ENCODE assay signal across 26 mouse cellular contexts in genomic region chr13:99259502-99260174, GRCm38 (mm10).
DNase-seq lines count a peak whose midpoint lies in the region; ATAC-seq and TF ChIP-seq lines count a peak whose summit lies in the region.
"Had no signal": no experiment of that assay in that cellular context is flagged by ENCODE, and none has a peak within 500 bp of the region (broad histone marks: within the 10 kb centered on the region; RNA-seq: fewer than 3 reads in every experiment).

No protein-coding gene starts in this region.

- DNase-seq in cerebellum, postnatal 10 days: peak; percentile 21 to 33
- no peak for DNase-seq in cerebellum, postnatal 36 days
- DNase-seq in liver, postnatal 0 days: no peak
- no peak for DNase-seq in natural killer cell, adult 2 months (ENCODE audit: low spot score in 2 of 2)
- DNase-seq: adrenal gland, postnatal 25 days; cerebellum, adult 11 months; heart, postnatal 10 days; lung, adult 18-20 months; right cerebral cortex, postnatal 14 days; spleen, adult 18-20 months; thymus, postnatal 14 days had no signal

- H3K79me2 ChIP-seq in myocyte (ENCODE audit: control insufficient read depth, insufficient read depth): no peaks in the 10 kb centered on the region

- H3K9me3 ChIP-seq in kidney, embryonic 14.5 days (ENCODE audit: control insufficient read depth, low read length): no peaks in the 10 kb centered on the region
- H3K9me3 ChIP-seq in kidney, embryonic 15.5 days (replicated peaks): no peaks in the 10 kb centered on the region
- no peaks in the 10 kb centered on the region for H3K9me3 ChIP-seq in embryonic facial prominence, embryonic 15.5 days (replicated peaks)
- H3K9me3 ChIP-seq in liver, postnatal 0 days (ENCODE audit: low read length): no peaks in the 10 kb centered on the region
- H3K9me3 ChIP-seq: embryonic facial prominence, embryonic 13.5 days; forebrain, embryonic 15.5 days; heart, embryonic 12.5 days; hindbrain, embryonic 12.5 days; midbrain, embryonic 15.5 days; neural tube, embryonic 15.5 days had no signal

- no peak overlapping the region for H3K4me2 ChIP-seq in kidney, embryonic 14.5 days (replicated peaks; ENCODE audit: low read depth, low read length)
- no peak overlapping the region for H3K4me2 ChIP-seq in kidney, embryonic 15.5 days
- H3K4me2 ChIP-seq in embryonic facial prominence, embryonic 15.5 days (replicated peaks): no peak overlapping the region
- H3K4me2 ChIP-seq in myocyte (ENCODE audit: low read depth): peak overlapping the region; percentile 74
- H3K4me2 ChIP-seq in liver, postnatal 0 days (ENCODE audit: low read depth, low read length): no peak overlapping the region
- H3K4me2 ChIP-seq: embryonic facial prominence, embryonic 13.5 days; forebrain, embryonic 15.5 days; heart, embryonic 12.5 days; hindbrain, embryonic 12.5 days; liver, embryonic 11.5 days; midbrain, embryonic 15.5 days; neural tube, embryonic 15.5 days had no signal

- no peak overlapping the region for H3K27ac ChIP-seq in kidney, embryonic 14.5 days (ENCODE audit: low read depth, low read length)
- H3K27ac ChIP-seq in kidney, embryonic 15.5 days: no peak overlapping the region
- peak overlapping the region; percentile 18; the same call in 1 of the 2 replicates for H3K27ac ChIP-seq in embryonic facial prominence, embryonic 15.5 days (replicated peaks)
- no peak overlapping the region for H3K27ac ChIP-seq in liver, postnatal 0 days (ENCODE audit: low read depth)
- H3K27ac ChIP-seq: embryonic facial prominence, embryonic 13.5 days; forebrain, embryonic 15.5 days; hindbrain, embryonic 12.5 days; left cerebral cortex, adult 2 months; midbrain, embryonic 15.5 days; neural tube, embryonic 15.5 days had no signal

- no peak overlapping the region for H3K9ac ChIP-seq in kidney, embryonic 14.5 days (ENCODE audit: low read depth, low read length)
- no peak overlapping the region for H3K9ac ChIP-seq in kidney, embryonic 15.5 days
- no peak overlapping the region for H3K9ac ChIP-seq in embryonic facial prominence, embryonic 15.5 days
- H3K9ac ChIP-seq in liver, postnatal 0 days (replicated peaks): no peak overlapping the region
- H3K9ac ChIP-seq: embryonic facial prominence, embryonic 13.5 days; forebrain, embryonic 15.5 days; heart, embryonic 12.5 days; hindbrain, embryonic 12.5 days; midbrain, embryonic 15.5 days; neural tube, embryonic 15.5 days had no signal

- H3K4me1 ChIP-seq in kidney, embryonic 14.5 days (ENCODE audit: control insufficient read depth, insufficient read depth, low read length): no peaks in the 10 kb centered on the region
- peaks cover 15% of the 10 kb centered on the region for H3K4me1 ChIP-seq in kidney, embryonic 15.5 days
- H3K4me1 ChIP-seq in embryonic facial prominence, embryonic 15.5 days: no peaks in the 10 kb centered on the region
- no peaks in the 10 kb centered on the region for H3K4me1 ChIP-seq in liver, postnatal 0 days (ENCODE audit: insufficient read depth)
- H3K4me1 ChIP-seq: embryonic facial prominence, embryonic 13.5 days; forebrain, embryonic 15.5 days; hindbrain, embryonic 12.5 days; midbrain, embryonic 15.5 days had no signal

- H3K27me3 ChIP-seq in kidney, embryonic 14.5 days (ENCODE audit: control insufficient read depth, insufficient read depth, low read length): no peaks in the 10 kb centered on the region
- H3K27me3 ChIP-seq in kidney, embryonic 15.5 days: no peaks in the 10 kb centered on the region
- no peaks in the 10 kb centered on the region for H3K27me3 ChIP-seq in embryonic facial prominence, embryonic 15.5 days
- no peaks in the 10 kb centered on the region for H3K27me3 ChIP-seq in myocyte (ENCODE audit: control insufficient read depth, insufficient read depth, insufficient read length)
- H3K27me3 ChIP-seq in liver, postnatal 0 days (ENCODE audit: insufficient read depth, low read length): no peaks in the 10 kb centered on the region
- H3K27me3 ChIP-seq: embryonic facial prominence, embryonic 13.5 days; forebrain, embryonic 15.5 days; heart, embryonic 12.5 days; hindbrain, embryonic 12.5 days; midbrain, embryonic 15.5 days; neural tube, embryonic 15.5 days had no signal

- no peak for TF ChIP-seq CTCF in liver, postnatal 0 days (IDR thresholded peaks at IDR 0.05; ENCODE audit: low read depth)

- no peak for TF ChIP-seq EP300 in liver, postnatal 0 days (IDR thresholded peaks at IDR 0.05; ENCODE audit: low read depth)

- no peak overlapping the region for H3K4me3 ChIP-seq in kidney, embryonic 14.5 days (ENCODE audit: low read length)
- no peak overlapping the region for H3K4me3 ChIP-seq in kidney, embryonic 15.5 days (replicated peaks)
- H3K4me3 ChIP-seq in embryonic facial prominence, embryonic 15.5 days (replicated peaks): no peak overlapping the region
- no peak overlapping the region for H3K4me3 ChIP-seq in myocyte
- no peak overlapping the region for H3K4me3 ChIP-seq in liver, postnatal 0 days (ENCODE audit: low read depth, low read length)
- H3K4me3 ChIP-seq: embryonic facial prominence, embryonic 13.5 days; forebrain, embryonic 15.5 days; heart, embryonic 12.5 days; hindbrain, embryonic 12.5 days; left cerebral cortex, adult 2 months; megakaryocyte, embryonic 14.5 days; midbrain, embryonic 15.5 days; neural tube, embryonic 15.5 days had no signal

- H3ac ChIP-seq in myocyte (ENCODE audit: control insufficient read depth, insufficient read length): no peak overlapping the region

- TF ChIP-seq POLR2A in myocyte (IDR thresholded peaks at IDR 0.05; ENCODE audit: insufficient read length, low read depth): no peak

- H3K36me3 ChIP-seq in kidney, embryonic 14.5 days (ENCODE audit: control insufficient read depth, insufficient read depth, low read length): no peaks in the 10 kb centered on the region
- no peaks in the 10 kb centered on the region for H3K36me3 ChIP-seq in kidney, embryonic 15.5 days
- H3K36me3 ChIP-seq in embryonic facial prominence, embryonic 15.5 days: no peaks in the 10 kb centered on the region
- no peaks in the 10 kb centered on the region for H3K36me3 ChIP-seq in myocyte (ENCODE audit: control insufficient read depth, insufficient read depth)
- H3K36me3 ChIP-seq in liver, postnatal 0 days (replicated peaks; ENCODE audit: insufficient read depth, low read length): no peaks in the 10 kb centered on the region
- H3K36me3 ChIP-seq: embryonic facial prominence, embryonic 13.5 days; forebrain, embryonic 15.5 days; heart, embryonic 12.5 days; hindbrain, embryonic 12.5 days; midbrain, embryonic 15.5 days; neural tube, embryonic 15.5 days had no signal

- 37% methylated on average over 15 of the region's 15 CpGs for WGBS in kidney, embryonic 14.5 days
- WGBS in kidney, embryonic 15.5 days: 38% methylated on average over 15 of the region's 15 CpGs
- WGBS in embryonic facial prominence, embryonic 15.5 days: 69% methylated on average over 15 of the region's 15 CpGs
- WGBS in liver, postnatal 0 days (ENCODE audit: insufficient replicate concordance): 81% methylated on average over 15 of the region's 15 CpGs

- ATAC-seq in kidney, embryonic 14.5 days (ENCODE audit: low FRiP score, low TSS enrichment): peak; percentile 35; the same call in 1 of the 2 replicates
- no peak for ATAC-seq in kidney, embryonic 15.5 days (replicated peaks; ENCODE audit: low FRiP score)
- ATAC-seq in embryonic facial prominence, embryonic 15.5 days (ENCODE audit: insufficient number of reproducible peaks, low FRiP score, low TSS enrichment, low read depth): 0 out of 2 replicates have a peak, but pooled peaks have one; percentile 54
- ATAC-seq in liver, postnatal 0 days: no peak
- ATAC-seq: CD4-positive, CD25-positive, alpha-beta regulatory T cell, adult 4 months; forebrain, embryonic 15.5 days; intestine, postnatal 0 days; midbrain, embryonic 15.5 days had no signal

TF ChIP-seq in myocyte, 11 proteins besides CTCF, POLR2A, EP300 and RAD21:
- TF ChIP-seq CEBPB (IDR thresholded peaks at IDR 0.05; ENCODE audit: insufficient read depth, poor library complexity, severe bottlenecking) (0 out of 2 replicates have a peak, but pooled peaks have one; percentile 2), REST (IDR thresholded peaks at IDR 0.05; ENCODE audit: insufficient read depth, insufficient read length) (no peak), MAX (IDR thresholded peaks at IDR 0.05; ENCODE audit: low read depth) (no peak), USF1 (IDR thresholded peaks at IDR 0.05; ENCODE audit: low read depth) (no peak), MYOG (IDR thresholded peaks at IDR 0.05; ENCODE audit: control insufficient read depth in 1 of 3, insufficient read depth in 1 of 3, insufficient read length in 2 of 3, low read depth in 2 of 3) (peak; percentile 64 to 91 (median 65)), SRF (IDR thresholded peaks at IDR 0.05; ENCODE audit: control insufficient read depth, insufficient read length, low read depth) (no peak), E2F4 (IDR thresholded peaks at IDR 0.05; ENCODE audit: insufficient read depth) (no peak), TCF12 (IDR thresholded peaks at IDR 0.05; ENCODE audit: insufficient read depth, poor library complexity, severe bottlenecking) (peak; percentile 91), TCF3 (IDR thresholded peaks at IDR 0.05; ENCODE audit: insufficient read length, low read depth) (peak; percentile 92), MYOD1 (IDR thresholded peaks at IDR 0.05; ENCODE audit: control insufficient read depth in 1 of 3, insufficient read length in 2 of 3, low read depth in 2 of 3) (peak; percentile 87 to 98 (median 98)), POLR2AphosphoS2 (IDR thresholded peaks at IDR 0.05; ENCODE audit: insufficient read length, low read depth) (no peak)

Comparison
In these comparisons a context has a peak if more than half of its experiments do, and no peak if none do; other contexts are left out.
1. DNase-seq: peak in cerebellum, postnatal 10 days (2 of 2); none in cerebellum, postnatal 36 days (0 of 2), liver, postnatal 0 days (single experiment) and natural killer cell, adult 2 months (0 of 2).
2. ATAC-seq: peak in kidney, embryonic 14.5 days (single experiment) and embryonic facial prominence, embryonic 15.5 days (single experiment); none in kidney, embryonic 15.5 days (single experiment) and liver, postnatal 0 days (single experiment).